Mouse (Mus musculus) liver, embryonic 13.5 days (tissue): Measurements from ENCODE around the gene Folh1. TPM values are rescaled to one million over a fixed set of nuclear protein-coding genes. Genes with fewer than 3 reads are reported as not detected.
"Not testable (repeated sequence)": the region's sequence is repeated elsewhere in the genome, so short reads cannot be mapped to it uniquely, and the experiment has no call there.

ENCODE experiments used
- ATAC-seq: fragments of 200-750 bp; cut with Nextera tagmentation; 2 replicates; pipeline ENCODE4 v1.8.0; 2017; ENCODE audit warnings: low read depth, mild to moderate bottlenecking, moderate number of reproducible peaks, moderate library complexity
- DNase-seq: peaks from one replicate; pipeline ENCODE4 v3.0.0; 2022
- H3K27ac ChIP-seq: fragments of 300-500 bp; sonication (generic); 2 replicates; pipeline ENCODE4 v1.5.1; 2015; ENCODE audit warnings: moderate library complexity, mild to moderate bottlenecking, inconsistent platforms
- H3K27me3 ChIP-seq: fragments of 300-500 bp; sonication (generic); 2 replicates; pipeline ENCODE4 v1.6.1; 2015; ENCODE audit warnings: mild to moderate bottlenecking, inconsistent platforms
- H3K36me3 ChIP-seq: fragments of 300-500 bp; sonication (generic); 2 replicates; pipeline ENCODE4 v1.6.1; 2015; ENCODE audit warnings: mild to moderate bottlenecking, inconsistent platforms
- H3K4me1 ChIP-seq: fragments of 300-500 bp; sonication (generic); replicated peaks from 2 replicates; pipeline ENCODE4 v1.6.1; 2015; ENCODE audit warnings: inconsistent platforms
- H3K4me2 ChIP-seq: fragments of 300-500 bp; sonication (generic); 2 replicates; pipeline ENCODE4 v1.6.1; 2015; ENCODE audit warnings: inconsistent platforms, mild to moderate bottlenecking, moderate library complexity
- H3K4me3 ChIP-seq: fragments of 300-500 bp; sonication (generic); replicated peaks from 2 replicates; pipeline ENCODE4 v1.5.1; 2015; ENCODE audit warnings: mild to moderate bottlenecking, inconsistent platforms
- H3K9ac ChIP-seq: fragments of 300-500 bp; sonication (generic); 2 replicates; pipeline ENCODE4 v1.6.1; 2015; ENCODE audit warnings: mild to moderate bottlenecking, inconsistent platforms
- H3K9me3 ChIP-seq: fragments of 300-500 bp; sonication (generic); replicated peaks from 2 replicates; pipeline ENCODE4 v1.6.1; 2016; ENCODE audit warnings: inconsistent platforms
- WGBS: fragments of 180-500 bp; shearing (Covaris S2); methylation state at CpG from one replicate; pipeline ENCODE4 v1.1.7; 2015; ENCODE audit not compliant: insufficient replicate concordance; 5-methylcytosine and 5-hydroxymethylcytosine counted together
- polyA plus RNA-seq: library from polyadenylated mRNA; unstranded; fragments of >200 nt; fragmentation: Nextera tagmentation; extraction: Ambion mirVana; gene quantifications from 2 replicates; pipeline ENCODE4 v1.2.1, GENCODE M21; 2015

Gene Folh1
- polyA plus RNA-seq, result not detected in 2 replicates

DNA sequence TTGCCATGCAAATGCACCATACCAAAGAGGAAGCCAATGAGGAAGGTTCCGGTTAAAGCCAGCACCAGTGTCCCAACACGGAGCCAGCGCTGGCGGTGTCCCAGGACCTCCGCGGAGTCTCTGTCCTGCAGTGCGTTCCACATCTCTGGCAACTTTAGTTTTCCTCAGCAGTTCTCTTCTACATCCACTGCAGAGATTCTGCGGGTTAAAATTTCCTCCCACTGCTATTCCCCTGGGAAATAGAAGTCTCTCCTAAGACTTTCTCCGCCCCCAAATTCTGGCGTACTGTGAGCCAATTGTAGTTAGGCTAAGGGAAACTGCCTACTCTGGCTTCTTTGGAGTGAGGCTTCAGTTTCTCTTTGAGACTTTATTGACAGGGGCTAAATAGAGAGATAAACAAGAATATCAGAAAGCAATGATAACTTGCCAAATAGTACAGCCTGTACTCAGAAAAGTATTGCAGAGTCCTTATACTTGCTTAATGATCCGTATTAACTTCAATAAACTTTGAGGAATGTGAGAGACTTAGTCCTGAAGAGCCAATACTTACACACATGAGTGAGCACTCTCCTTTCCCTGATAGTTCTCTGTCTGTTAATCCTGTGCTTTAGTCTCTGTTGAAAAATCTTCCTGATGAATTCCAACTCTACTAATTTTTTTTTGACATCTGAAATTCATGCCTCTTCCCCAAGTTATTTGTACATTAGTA is at the start of gene Folh1:
TSS of gene Folh1 (minus strand) at position 327 of the 709 bp plus-strand sequence.
- no peaks in the 10 kb centered on the region for H3K27me3 ChIP-seq
- no peak within 1 kb of the TSS for H3K27ac ChIP-seq
- WGBS, result 8% methylated on average over 11 of the region's 11 CpGs
- no peak within 1 kb of the TSS for H3K9ac ChIP-seq
- no peak within 1 kb of the TSS for H3K4me3 ChIP-seq
- no peak within 1 kb of the TSS for H3K4me2 ChIP-seq
- ATAC-seq (no peak), DNase-seq (no peak)
- H3K9me3 ChIP-seq, result no peaks in the 10 kb centered on the region
- H3K36me3 ChIP-seq, result no peaks in the 10 kb centered on the region
- H3K4me1 ChIP-seq, result no peaks in the 10 kb centered on the region

DNA sequence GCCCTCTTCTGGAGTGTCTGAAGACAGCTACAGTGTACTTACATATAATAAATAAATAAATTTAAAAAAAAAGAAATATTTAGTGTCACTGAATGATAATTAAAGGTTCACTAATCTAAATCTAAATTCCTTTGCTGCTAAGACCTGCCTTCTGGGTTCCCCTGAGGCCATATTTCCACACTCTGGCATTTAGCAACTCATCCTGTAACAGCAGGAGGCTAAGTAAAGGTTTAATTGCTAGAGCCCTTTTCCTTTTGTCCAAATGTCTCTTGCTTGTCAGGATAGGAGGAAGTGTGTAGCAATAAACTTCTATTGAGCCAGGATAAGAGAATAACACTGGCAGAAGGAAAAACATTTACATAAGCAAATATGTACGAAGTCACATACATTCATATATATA is 40.7 kb upstream of the Folh1 start:
- Histone ChIP-seq H3K4me3 (no peak overlapping the region), H3K27me3 (no peaks in the 10 kb centered on the region), H3K9me3 (no peaks in the 10 kb centered on the region), H3K27ac (no peak overlapping the region), H3K4me1 (no peaks in the 10 kb centered on the region), H3K36me3 (no peaks in the 10 kb centered on the region), H3K4me2 (no peak overlapping the region), H3K9ac (no peak overlapping the region)
- DNase-seq (no peak), ATAC-seq (no peak)
- WGBS, result 52% methylated on average over 1 of the region's 1 CpGs

DNA sequence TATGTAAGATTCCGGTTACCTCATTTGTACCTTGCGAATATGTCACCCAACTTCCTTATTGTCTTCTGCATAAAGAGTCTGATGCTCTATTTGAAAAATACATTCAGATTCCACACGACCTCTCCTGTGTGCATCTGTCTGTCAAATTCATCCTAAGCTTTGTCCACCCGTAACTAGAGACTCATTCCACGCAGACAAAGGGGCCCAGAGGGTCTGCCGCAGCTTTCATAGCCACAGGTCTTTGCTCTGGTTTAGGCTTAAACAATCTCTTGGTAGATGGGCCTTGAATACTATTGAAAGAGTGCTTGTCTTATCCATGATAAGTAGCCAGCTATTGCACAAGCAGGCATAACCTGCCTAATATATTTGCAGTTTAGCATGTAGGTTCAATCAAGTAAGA is 40.0 kb upstream of the Folh1 start:
- not testable (repeated sequence) for H3K27ac ChIP-seq, H3K27me3 ChIP-seq, H3K9me3 ChIP-seq, H3K9ac ChIP-seq, H3K4me1 ChIP-seq, DNase-seq, H3K36me3 ChIP-seq, H3K4me3 ChIP-seq, H3K4me2 ChIP-seq, ATAC-seq
- 71% methylated on average over 6 of the region's 6 CpGs for WGBS

DNA sequence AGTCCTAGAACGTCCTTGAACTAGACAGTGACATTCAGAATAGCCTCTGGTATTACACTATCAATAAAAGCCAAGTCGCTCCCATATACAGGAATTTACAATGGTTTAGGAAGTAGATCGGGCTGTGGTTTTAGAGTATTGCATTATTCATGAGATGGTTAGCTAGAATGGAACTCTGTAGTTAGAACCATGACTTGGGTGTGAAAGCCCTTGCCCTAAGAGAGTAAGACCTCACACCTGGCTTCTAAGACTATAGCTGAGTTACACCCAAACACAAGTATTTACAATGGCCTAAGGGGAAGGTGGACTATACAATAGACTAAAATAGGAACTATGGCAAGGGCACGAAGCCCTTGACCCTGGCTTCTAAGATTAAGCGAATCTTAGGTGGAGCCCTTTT is 39.5 kb upstream of the Folh1 start:
- not testable (repeated sequence) for H3K4me1 ChIP-seq, DNase-seq, H3K27me3 ChIP-seq, H3K9me3 ChIP-seq, H3K9ac ChIP-seq, H3K36me3 ChIP-seq, H3K4me3 ChIP-seq, H3K27ac ChIP-seq, H3K4me2 ChIP-seq, ATAC-seq
- WGBS, result 68% methylated on average over 5 of the region's 5 CpGs

DNA sequence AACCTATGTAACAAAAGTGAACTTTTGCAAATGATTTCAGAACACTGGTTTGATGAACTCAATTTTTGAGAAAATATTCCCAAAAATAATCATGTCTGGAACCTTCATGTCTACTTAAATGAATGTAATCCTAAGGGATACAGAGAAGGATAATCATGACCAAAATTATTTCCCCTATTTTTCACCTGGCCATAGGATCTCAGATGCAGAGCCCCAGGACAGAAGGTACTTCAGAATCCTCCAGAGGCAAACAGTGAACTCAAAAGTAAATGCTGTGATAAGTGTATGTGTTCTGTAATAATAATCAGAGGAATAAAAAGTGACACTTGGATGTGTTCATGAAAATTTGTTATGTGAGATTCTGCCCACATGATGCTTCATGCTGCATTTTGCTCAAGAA is 19.0 kb upstream of the Folh1 start, which contains the start of gene Vmn2r77:
TSS of gene Vmn2r77 (plus strand) at position 301 of the 400 bp plus-strand sequence.
- Histone ChIP-seq H3K9me3 (no peaks in the 10 kb centered on the region), H3K27me3 (no peaks in the 10 kb centered on the region), H3K27ac (no peak within 1 kb of the TSS), H3K9ac (no peak within 1 kb of the TSS), H3K4me3 (no peak within 1 kb of the TSS), H3K4me2 (no peak within 1 kb of the TSS), H3K36me3 (no peaks in the 10 kb centered on the region), H3K4me1 (no peaks in the 10 kb centered on the region)
- DNase-seq, result no peak
- no peak for ATAC-seq

DNA sequence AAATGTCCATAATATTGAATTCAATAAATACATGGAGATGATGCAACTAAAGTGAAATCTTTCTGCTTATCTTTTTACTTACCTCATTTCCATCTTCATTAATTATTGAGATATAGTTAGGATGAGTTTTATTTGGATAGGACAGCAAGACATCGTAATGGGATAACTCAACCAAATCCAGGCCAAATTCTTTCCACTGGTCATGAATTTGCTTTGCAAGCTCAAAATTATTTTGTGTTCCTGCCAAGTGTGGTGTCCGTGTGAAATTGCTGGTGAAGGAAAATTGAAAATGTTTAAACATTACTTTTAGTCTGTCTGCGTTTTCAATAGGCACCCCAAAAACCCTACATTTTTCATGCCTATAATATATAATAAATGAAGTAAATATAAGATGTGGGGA is 4.1 kb downstream of the Folh1 start:
- no peaks in the 10 kb centered on the region for H3K27me3 ChIP-seq
- ATAC-seq (no peak), DNase-seq (no peak)
- H3K4me1 ChIP-seq, result no peaks in the 10 kb centered on the region
- no peak overlapping the region for H3K4me3 ChIP-seq
- H3K9me3 ChIP-seq, result no peaks in the 10 kb centered on the region
- H3K36me3 ChIP-seq, result no peaks in the 10 kb centered on the region
- no peak overlapping the region for H3K27ac ChIP-seq
- H3K4me2 ChIP-seq, result no peak overlapping the region
- H3K9ac ChIP-seq, result no peak overlapping the region
- WGBS, result 64% methylated on average over 3 of the region's 3 CpGs

DNA sequence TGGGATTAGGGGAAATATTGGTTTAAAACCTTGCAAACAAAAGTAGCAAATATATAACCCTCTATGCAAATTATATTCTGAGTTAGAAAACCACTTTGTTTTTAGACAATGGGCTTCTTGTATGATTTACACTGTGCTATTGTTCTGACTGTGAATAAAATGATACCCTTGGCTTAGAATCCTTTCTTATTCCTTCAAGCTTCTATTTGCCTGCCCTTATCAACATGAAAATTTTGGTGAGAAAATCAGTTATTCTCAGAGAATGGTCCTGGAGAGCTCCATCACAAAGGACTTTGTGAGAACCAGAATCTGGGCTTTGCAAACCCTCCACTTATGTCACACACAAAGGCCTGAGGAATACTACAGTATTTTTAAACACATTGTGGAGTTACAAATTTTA is 11.1 kb downstream of the Folh1 start:
- Histone ChIP-seq H3K4me2 (no peak overlapping the region), H3K9ac (no peak overlapping the region), H3K4me3 (no peak overlapping the region), H3K9me3 (no peaks in the 10 kb centered on the region), H3K27ac (no peak overlapping the region), H3K4me1 (no peaks in the 10 kb centered on the region), H3K27me3 (no peaks in the 10 kb centered on the region), H3K36me3 (no peaks in the 10 kb centered on the region)
- ATAC-seq (no peak), DNase-seq (no peak)

DNA sequence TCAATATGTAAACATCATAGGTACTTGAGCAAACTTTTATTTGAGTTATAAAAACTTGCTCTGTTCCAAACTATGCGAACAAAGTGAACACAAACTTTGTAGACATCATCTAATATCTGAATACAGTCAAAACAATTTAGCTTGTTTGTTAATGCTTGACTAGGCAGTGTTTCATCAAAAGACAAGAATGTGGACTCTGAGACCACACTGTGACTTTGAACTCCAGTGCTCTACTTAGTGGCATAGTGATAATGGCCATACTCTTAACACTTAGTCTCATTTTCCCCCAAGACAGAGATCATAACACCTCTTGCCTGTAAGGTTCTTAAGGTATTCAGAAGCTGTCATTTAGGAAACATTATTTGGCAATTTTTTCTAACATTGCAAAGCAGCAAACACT is 15.0 kb downstream of the Folh1 start:
- Histone ChIP-seq H3K4me1 (no peaks in the 10 kb centered on the region), H3K9me3 (no peaks in the 10 kb centered on the region), H3K4me2 (no peak overlapping the region), H3K4me3 (no peak overlapping the region), H3K36me3 (no peaks in the 10 kb centered on the region), H3K27ac (no peak overlapping the region), H3K9ac (no peak overlapping the region), H3K27me3 (no peaks in the 10 kb centered on the region)
- no peak for ATAC-seq
- no peak for DNase-seq
- WGBS, result 62% methylated on average over 1 of the region's 1 CpGs

DNA sequence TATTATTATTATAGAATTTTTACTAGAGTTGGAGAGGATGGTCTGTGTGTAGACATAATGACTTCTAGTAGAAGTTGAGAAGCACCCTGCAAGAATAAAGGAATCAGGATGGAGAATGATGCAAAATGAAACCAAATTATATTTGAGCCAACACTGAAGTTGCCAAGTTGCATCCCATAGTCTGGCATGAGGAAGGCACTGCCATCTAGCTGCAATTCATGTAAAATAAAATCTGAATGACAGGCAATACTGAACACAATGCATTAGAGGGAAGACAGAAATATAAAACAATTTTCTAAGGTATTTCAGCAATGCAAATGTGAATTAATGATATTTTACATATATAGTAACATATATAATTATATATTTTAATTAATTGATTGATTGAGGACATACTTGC is 50.7 kb downstream of the Folh1 start:
- Histone ChIP-seq H3K36me3 (no peaks in the 10 kb centered on the region), H3K9me3 (no peaks in the 10 kb centered on the region), H3K27ac (no peak overlapping the region), H3K9ac (no peak overlapping the region), H3K4me2 (no peak overlapping the region), H3K4me3 (no peak overlapping the region), H3K4me1 (no peaks in the 10 kb centered on the region), H3K27me3 (no peaks in the 10 kb centered on the region)
- no peak for DNase-seq
- no peak for ATAC-seq

DNA sequence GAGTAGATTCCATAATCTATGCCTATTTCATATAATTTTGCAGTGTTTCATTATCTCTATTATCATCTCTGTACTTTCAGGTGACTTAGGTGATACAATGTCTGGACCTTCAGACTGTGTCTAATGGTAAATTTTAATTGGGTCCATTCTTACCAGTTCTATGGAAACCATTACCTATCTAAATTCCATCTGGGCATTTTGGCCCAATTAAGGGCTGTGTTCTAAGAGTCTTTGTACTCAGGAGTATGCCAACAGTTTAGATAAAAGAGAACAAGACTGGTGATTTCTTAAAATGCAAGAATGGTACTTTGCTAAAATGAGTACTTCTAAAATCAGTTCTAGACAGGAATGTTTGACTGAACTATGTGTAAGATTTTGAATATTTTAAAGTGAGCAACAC is 87.7 kb downstream of the Folh1 start, which contains the start of gene Olfr292:
TSS of gene Olfr292 (plus strand) at position 301 of the 400 bp plus-strand sequence.
- ATAC-seq (no peak), DNase-seq (no peak)
- no peak within 1 kb of the TSS for H3K4me3 ChIP-seq
- no peaks in the 10 kb centered on the region for H3K27me3 ChIP-seq
- no peaks in the 10 kb centered on the region for H3K4me1 ChIP-seq
- H3K4me2 ChIP-seq, result no peak within 1 kb of the TSS
- H3K27ac ChIP-seq, result no peak within 1 kb of the TSS
- no peaks in the 10 kb centered on the region for H3K36me3 ChIP-seq
- no peaks in the 10 kb centered on the region for H3K9me3 ChIP-seq
- H3K9ac ChIP-seq, result no peak within 1 kb of the TSS
